Mouse (Mus musculus): ENCODE measurements around the gene Cyb5r4. TPM values are rescaled to one million over a fixed set of nuclear protein-coding genes. Genes with fewer than 3 reads are reported as not detected.
"Not testable (repeated sequence)": the region's sequence is repeated elsewhere in the genome, so short reads cannot be mapped to it uniquely, and the experiment has no call there.

The Cyb5r4 gene
- total RNA-seq, 2 experiments from 2014 or later: 32.6 to 35.7 TPM

GRCm38 (mm10) chr9:87015938-87016294 lies 5.9 kb upstream of the Cyb5r4 start:
- intact Hi-C loops (cut with DNase I): no loop called here

GRCm38 (mm10) chr9:87025764-87026163 lies 4.0 kb downstream of the Cyb5r4 start:
- intact Hi-C loops (cut with DNase I): loop anchor here (5.0 kb wide), 1 partner anchor 222 kb away; no protein-coding TSS in a partner anchor
- DNase-seq: no peak

More at GRCm38 (mm10) chr9:87015938-87016294, 5.9 kb upstream of the Cyb5r4 start:
- no peak for DNase-seq

- intact Hi-C loops (cut with DNase I): loop anchor here (5.0 kb wide), 1 partner anchor 220 kb away; no protein-coding TSS in a partner anchor
- DNase-seq: peak; percentile 56
Measured at GRCm38 (mm10) chr9:87027423-87028084, 5.7 kb downstream of the Cyb5r4 start.

GRCm38 (mm10) chr9:87032196-87032595 lies 10.4 kb downstream of the Cyb5r4 start:
- no peak for DNase-seq
- intact Hi-C loops (cut with DNase I): no loop called here

GRCm38 (mm10) chr9:87034831-87035580 lies 13.2 kb downstream of the Cyb5r4 start:
- intact Hi-C loops (cut with DNase I): no loop called here
- DNase-seq: no peak

GRCm38 (mm10) chr9:87049425-87049824 lies 27.6 kb downstream of the Cyb5r4 start:
- intact Hi-C loops (cut with DNase I): no loop called here
- no peak for DNase-seq

GRCm38 (mm10) chr9:87055547-87056235 lies 33.9 kb downstream of the Cyb5r4 start:
- no peak for DNase-seq
- intact Hi-C loops (cut with DNase I): no loop called here

- no peak for DNase-seq
- intact Hi-C loops (cut with DNase I): no loop called here
Measured at GRCm38 (mm10) chr9:87062337-87062736, 40.5 kb downstream of the Cyb5r4 start.

GRCm38 (mm10) chr9:87068160-87068559 lies 46.3 kb downstream of the Cyb5r4 start:
- no peak for DNase-seq
- intact Hi-C loops (cut with DNase I): no loop called here

GRCm38 (mm10) chr9:87071566-87071965 lies 49.8 kb downstream of the Cyb5r4 start:
- intact Hi-C loops (cut with DNase I): not testable (repeated sequence)

GRCm38 (mm10) chr9:87077919-87078318 lies 56.1 kb downstream of the Cyb5r4 start:
- intact Hi-C loops (cut with DNase I): no loop called here
- DNase-seq: no peak

More at GRCm38 (mm10) chr9:87071566-87071965, 49.8 kb downstream of the Cyb5r4 start:
- DNase-seq: not testable (repeated sequence)

- intact Hi-C loops (cut with DNase I): no loop called here
- DNase-seq: no peak
Measured at GRCm38 (mm10) chr9:87079511-87079910, 57.7 kb downstream of the Cyb5r4 start.

GRCm38 (mm10) chr9:87086991-87087390 lies 65.2 kb downstream of the Cyb5r4 start:
- DNase-seq: peak; percentile 27
- intact Hi-C loops (cut with DNase I): no loop called here

GRCm38 (mm10) chr9:87097989-87098388 lies 76.2 kb downstream of the Cyb5r4 start:
- intact Hi-C loops (cut with DNase I): no loop called here

GRCm38 (mm10) chr9:87115019-87115418 lies 93.2 kb downstream of the Cyb5r4 start:
- no peak for DNase-seq
- intact Hi-C loops (cut with DNase I): no loop called here

More at GRCm38 (mm10) chr9:87097989-87098388, 76.2 kb downstream of the Cyb5r4 start:
- DNase-seq: peak; percentile 42

GRCm38 (mm10) chr9:87115456-87115931 lies 93.7 kb downstream of the Cyb5r4 start:
- no peak for DNase-seq
- intact Hi-C loops (cut with DNase I): no loop called here

GRCm38 (mm10) chr9:87115978-87116377 lies 94.2 kb downstream of the Cyb5r4 start:
- DNase-seq: no peak

GRCm38 (mm10) chr9:87118996-87119395 lies 97.2 kb downstream of the Cyb5r4 start:
- DNase-seq: no peak
- intact Hi-C loops (cut with DNase I): no loop called here

More at GRCm38 (mm10) chr9:87115978-87116377, 94.2 kb downstream of the Cyb5r4 start:
- intact Hi-C loops (cut with DNase I): no loop called here

GRCm38 (mm10) chr9:87121956-87122493 lies 100.2 kb downstream of the Cyb5r4 start:
- intact Hi-C loops (cut with DNase I): no loop called here
- DNase-seq: no peak

- intact Hi-C loops (cut with DNase I); DNase-seq: not testable (repeated sequence)
Measured at GRCm38 (mm10) chr9:87127046-87127445, 105.2 kb downstream of the Cyb5r4 start.

Measured in left cerebral cortex, postnatal 4 days (tissue).